Mouse (Mus musculus) neural tube, embryonic 11.5 days (tissue): Measurements from ENCODE around the gene Wdr45b. TPM values are rescaled to one million over a fixed set of nuclear protein-coding genes. Genes with fewer than 3 reads are reported as not detected.
"Not testable (repeated sequence)": the region's sequence is repeated elsewhere in the genome, so short reads cannot be mapped to it uniquely, and the experiment has no call there.

Experiments
- ATAC-seq: fragments of 200-750 bp; cut with Nextera tagmentation; 2 replicates; pipeline ENCODE4 v1.8.0; 2017; ENCODE audit warnings: moderate number of reproducible peaks, mild to moderate bottlenecking, moderate TSS enrichment, moderate library complexity; ENCODE audit not compliant: insufficient read depth, low FRiP score, low TSS enrichment
- DNase-seq: peaks from one replicate; pipeline ENCODE4 v3.0.0-alpha.2; 2015; ENCODE audit warnings: low spot score
- H3K27ac ChIP-seq: fragments of 300-500 bp; sonication (generic); 2 replicates; pipeline ENCODE4 v1.5.1; 2014; ENCODE audit warnings: low read depth, mild to moderate bottlenecking, low read length
- H3K27me3 ChIP-seq: fragments of 300-500 bp; sonication (generic); 2 replicates; pipeline ENCODE4 v1.6.1; 2014; ENCODE audit warnings: mild to moderate bottlenecking, low read length, mixed read lengths; ENCODE audit not compliant: control insufficient read depth, insufficient read depth
- H3K36me3 ChIP-seq: fragments of 300-500 bp; sonication (generic); 2 replicates; pipeline ENCODE4 v1.6.1; 2014; ENCODE audit warnings: mild to moderate bottlenecking, low read length, moderate library complexity, mixed read lengths; ENCODE audit not compliant: control insufficient read depth, insufficient read depth
- H3K4me1 ChIP-seq: fragments of 300-500 bp; sonication (generic); 2 replicates; pipeline ENCODE4 v1.6.1; 2014; ENCODE audit warnings: low read length, mixed read lengths; ENCODE audit not compliant: control insufficient read depth, insufficient read depth
- H3K4me2 ChIP-seq: fragments of 300-500 bp; sonication (generic); 2 replicates; pipeline ENCODE4 v1.6.1; 2014; ENCODE audit warnings: low read depth, mild to moderate bottlenecking, moderate library complexity
- H3K4me3 ChIP-seq: fragments of 300-500 bp; sonication (generic); 2 replicates; pipeline ENCODE4 v1.5.1; 2014; ENCODE audit warnings: low read depth, low read length
- H3K9ac ChIP-seq: fragments of 300-500 bp; sonication (generic); 2 replicates; pipeline ENCODE4 v1.6.1; 2014; ENCODE audit warnings: mild to moderate bottlenecking, low read length
- H3K9me3 ChIP-seq: fragments of 300-500 bp; sonication (generic); 2 replicates; pipeline ENCODE4 v1.6.1; 2016; ENCODE audit warnings: low read length; ENCODE audit not compliant: control insufficient read depth
- WGBS: fragments of 180-500 bp; shearing (Covaris S2); extraction: QIAGEN DNeasy Blood & Tissue Kit; methylation state at CpG from one replicate; pipeline ENCODE4 v1.1.7; 2014; 5-methylcytosine and 5-hydroxymethylcytosine counted together
- polyA plus RNA-seq: library from polyadenylated mRNA; unstranded; fragments of >200 nt; fragmentation: Nextera tagmentation; extraction: Ambion mirVana; gene quantifications from 2 replicates; pipeline ENCODE4 v1.2.1, GENCODE M21; 2014

Wdr45b gene
- polyA plus RNA-seq, 1 experiment from 2014 or later, result 116 TPM

- H3K9me3 ChIP-seq, result no peaks in the 10 kb centered on the region
- DNase-seq, result no peak
- H3K4me1 ChIP-seq, result no peaks in the 10 kb centered on the region
- no peak overlapping the region for H3K4me3 ChIP-seq
- no peak for ATAC-seq
- no peak overlapping the region for H3K9ac ChIP-seq
- H3K4me2 ChIP-seq, result no peak overlapping the region
- no peak overlapping the region for H3K27ac ChIP-seq
- H3K36me3 ChIP-seq, result no peaks in the 10 kb centered on the region; the same call in 1 of the 2 replicates
- 95% methylated on average over 2 of the region's 2 CpGs for WGBS
- no peaks in the 10 kb centered on the region for H3K27me3 ChIP-seq
Observed at GRCm38 (mm10) chr11:121347036-121347435, 7.2 kb downstream of the Wdr45b start.

DNA sequence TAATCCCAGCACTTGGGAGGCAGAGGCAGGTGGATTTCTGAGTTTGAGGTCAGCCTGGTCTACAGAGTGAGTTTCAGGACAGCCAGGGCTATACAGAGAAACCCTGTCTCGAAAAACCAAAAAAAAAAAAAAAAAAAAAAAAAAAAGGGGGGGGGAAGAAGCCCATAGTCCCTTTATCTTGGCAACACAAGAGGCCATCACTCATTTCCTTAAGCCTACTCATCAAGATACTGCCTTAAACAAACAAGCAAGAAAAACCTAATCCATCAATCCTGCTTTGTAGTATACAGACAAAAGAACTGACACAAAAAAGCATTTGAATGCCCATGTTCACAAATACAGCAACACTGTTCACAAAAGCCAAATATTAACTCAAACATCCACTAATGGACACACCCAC, 11.8 kb downstream of the Wdr45b start:
- WGBS, result no CpG with 5 or more reads among the region's 1 CpGs

GRCm38 (mm10) chr11:121340287-121340686, 14.0 kb downstream of the Wdr45b start:
- no peak overlapping the region for H3K27ac ChIP-seq
- H3K9ac ChIP-seq, result no peak overlapping the region
- no peak overlapping the region for H3K4me2 ChIP-seq
- H3K4me1 ChIP-seq, result no peaks in the 10 kb centered on the region
- H3K9me3 ChIP-seq, result no peaks in the 10 kb centered on the region
- no peak for DNase-seq
- 94% methylated on average over 1 of the region's 1 CpGs for WGBS
- no peaks in the 10 kb centered on the region for H3K27me3 ChIP-seq
- peaks cover 2% of the 10 kb centered on the region; the same call in 1 of the 2 replicates for H3K36me3 ChIP-seq
- no peak for ATAC-seq
- no peak overlapping the region for H3K4me3 ChIP-seq

More for the DNA sequence above, 11.8 kb downstream of the Wdr45b start:
- not testable (repeated sequence) for H3K4me3 ChIP-seq, DNase-seq, H3K27me3 ChIP-seq, H3K27ac ChIP-seq, H3K4me1 ChIP-seq, H3K36me3 ChIP-seq, H3K4me2 ChIP-seq, H3K9ac ChIP-seq, ATAC-seq, H3K9me3 ChIP-seq

DNA sequence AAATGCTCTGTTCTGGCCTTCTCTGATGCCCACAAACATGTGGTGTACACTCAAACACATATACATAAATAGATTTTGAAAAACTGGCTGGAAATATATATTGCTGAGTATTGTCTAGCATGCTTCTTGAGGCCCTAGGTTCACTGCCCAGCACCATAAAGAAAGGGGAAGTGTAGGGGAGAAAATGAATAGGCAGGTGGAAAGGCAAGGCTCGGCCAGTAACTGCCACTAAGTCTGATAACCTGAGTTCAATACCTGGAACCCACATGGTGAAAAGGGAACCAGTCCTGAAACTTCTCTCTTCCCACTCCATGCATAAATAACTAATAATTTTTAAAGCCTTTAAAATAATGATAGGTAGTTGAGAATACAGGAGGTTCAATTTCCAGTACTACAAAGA, 14.6 kb downstream of the Wdr45b start:
- H3K9me3 ChIP-seq, result no peaks in the 10 kb centered on the region
- WGBS, result 96% methylated on average over 1 of the region's 1 CpGs

GRCm38 (mm10) chr11:121331641-121332040, 22.6 kb downstream of the Wdr45b start:
- Histone ChIP-seq H3K27me3 (no peaks in the 10 kb centered on the region), H3K9me3 (no peaks in the 10 kb centered on the region), H3K4me3 (no peak overlapping the region), H3K9ac (no peak overlapping the region), H3K27ac (no peak overlapping the region), H3K36me3 (peaks cover 13% of the 10 kb centered on the region), H3K4me2 (no peak overlapping the region), H3K4me1 (no peaks in the 10 kb centered on the region)
- whole genome bisulfite sequencing, result 91% methylated on average over 3 of the region's 3 CpGs
- DNase-seq, result no peak
- no peak for ATAC-seq

More for the DNA sequence above, 14.6 kb downstream of the Wdr45b start:
- Histone ChIP-seq H3K4me2 (no peak overlapping the region), H3K4me1 (no peaks in the 10 kb centered on the region), H3K4me3 (no peak overlapping the region), H3K9ac (no peak overlapping the region), H3K36me3 (peaks cover 5% of the 10 kb centered on the region; the same call in 1 of the 2 replicates), H3K27me3 (no peaks in the 10 kb centered on the region), H3K27ac (no peak overlapping the region)
- DNase-seq (no peak), ATAC-seq (no peak)

- no peak for DNase-seq
- peaks cover 7% of the 10 kb centered on the region; the same call in 1 of the 2 replicates for H3K36me3 ChIP-seq
- H3K9ac ChIP-seq, result no peak overlapping the region
- no peaks in the 10 kb centered on the region for H3K4me1 ChIP-seq
- H3K27me3 ChIP-seq, result no peaks in the 10 kb centered on the region
- H3K4me2 ChIP-seq, result no peak overlapping the region
- no peak overlapping the region for H3K4me3 ChIP-seq
- ATAC-seq, result no peak
- no peaks in the 10 kb centered on the region for H3K9me3 ChIP-seq
- no peak overlapping the region for H3K27ac ChIP-seq
Observed at GRCm38 (mm10) chr11:121328619-121329018, 25.6 kb downstream of the Wdr45b start.

- H3K9me3 ChIP-seq, result no peaks in the 10 kb centered on the region
- DNase-seq (no peak), ATAC-seq (no peak)
- no peak overlapping the region for H3K9ac ChIP-seq
- no peak overlapping the region for H3K27ac ChIP-seq
- no peaks in the 10 kb centered on the region for H3K4me1 ChIP-seq
- no peaks in the 10 kb centered on the region for H3K27me3 ChIP-seq
- WGBS, result 97% methylated on average over 9 of the region's 9 CpGs
- no peak overlapping the region for H3K4me2 ChIP-seq
- peaks cover 7% of the 10 kb centered on the region; the same call in 1 of the 2 replicates for H3K36me3 ChIP-seq
- H3K4me3 ChIP-seq, result no peak overlapping the region
Observed at GRCm38 (mm10) chr11:121328206-121328605, 26.0 kb downstream of the Wdr45b start.

DNA sequence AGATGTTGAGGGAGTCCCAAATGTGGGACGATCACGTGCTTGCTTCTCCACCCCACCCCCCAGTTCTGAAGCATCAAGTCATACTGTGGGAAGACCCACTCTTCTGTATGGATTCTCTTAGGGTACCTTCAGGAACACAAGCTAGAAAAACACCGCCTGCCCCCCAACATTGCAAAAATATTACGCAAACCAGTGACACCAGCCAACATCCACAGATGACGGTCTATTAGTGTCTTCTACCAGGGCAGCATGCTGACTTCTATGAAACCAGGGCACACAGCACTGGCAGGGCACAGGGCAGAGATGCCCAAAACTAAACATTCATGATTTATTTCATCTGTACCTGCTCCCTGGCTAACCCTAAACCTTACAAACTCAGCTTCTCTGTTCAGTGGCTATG, 27.6 kb downstream of the Wdr45b start:
- no peaks in the 10 kb centered on the region for H3K27me3 ChIP-seq
- ATAC-seq (no peak), DNase-seq (no peak)
- no peaks in the 10 kb centered on the region for H3K9me3 ChIP-seq
- over 99% methylated on average over 5 of the region's 5 CpGs for WGBS
- no peak overlapping the region for H3K4me3 ChIP-seq
- no peaks in the 10 kb centered on the region for H3K4me1 ChIP-seq
- H3K9ac ChIP-seq, result no peak overlapping the region
- no peak overlapping the region for H3K27ac ChIP-seq
- no peak overlapping the region for H3K4me2 ChIP-seq
- H3K36me3 ChIP-seq, result peaks cover 7% of the 10 kb centered on the region; the same call in 1 of the 2 replicates

GRCm38 (mm10) chr11:121326034-121326433, 28.2 kb downstream of the Wdr45b start:
- Histone ChIP-seq H3K27ac (no peak overlapping the region), H3K27me3 (no peaks in the 10 kb centered on the region), H3K4me3 (no peak overlapping the region), H3K4me2 (no peak overlapping the region), H3K9me3 (no peaks in the 10 kb centered on the region), H3K36me3 (peaks cover 7% of the 10 kb centered on the region; the same call in 1 of the 2 replicates), H3K4me1 (no peaks in the 10 kb centered on the region), H3K9ac (no peak overlapping the region)
- 79% methylated on average over 1 of the region's 1 CpGs for WGBS
- DNase-seq (no peak), ATAC-seq (no peak)
